Mouse (Mus musculus): ENCODE measurements around the gene Sap30bp.

The Sap30bp gene

GRCm38 (mm10) chr11:115959018-115959417, 25.9 kb downstream of the Sap30bp start:
- peak; percentile 25 to 38 for DNase-seq

DNA sequence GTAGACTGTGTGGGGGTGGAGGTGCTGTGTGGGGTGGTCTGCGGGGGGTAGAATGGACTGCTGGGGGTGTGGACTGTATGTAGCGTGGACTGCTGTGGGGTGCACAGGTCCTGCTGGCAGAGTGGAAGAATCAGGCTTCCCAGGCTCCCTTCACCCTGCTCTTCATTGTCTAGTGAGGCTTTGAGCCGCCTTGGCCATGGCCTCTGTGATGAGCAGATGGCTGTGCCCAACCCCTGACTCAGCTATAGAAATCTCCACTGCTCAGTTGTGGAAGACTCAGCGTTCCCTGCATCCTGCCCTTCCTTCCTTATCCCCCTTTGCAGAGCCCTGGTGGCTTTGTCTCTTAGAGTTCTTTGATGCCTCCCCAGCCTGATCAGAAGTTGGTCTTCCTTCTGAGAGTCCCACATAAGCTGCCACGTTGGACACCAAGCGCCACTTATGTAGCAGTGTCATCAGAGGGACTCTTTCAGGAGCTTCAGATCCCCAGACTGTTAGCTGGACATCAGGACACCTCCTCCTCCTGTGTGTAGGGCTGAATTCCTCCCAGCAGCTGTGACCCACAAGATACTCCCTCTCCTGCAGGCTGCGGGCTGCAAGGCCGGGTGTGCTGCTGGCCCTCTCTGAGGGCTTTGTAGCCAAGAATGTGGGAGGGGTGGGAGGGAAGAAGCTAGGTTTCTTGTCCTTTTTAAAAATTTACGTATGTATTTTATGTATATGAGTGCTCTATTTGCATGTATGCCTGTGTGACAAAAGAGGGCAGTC, 29.8 kb downstream of the Sap30bp start:
- DNase-seq = no peak

DNA sequence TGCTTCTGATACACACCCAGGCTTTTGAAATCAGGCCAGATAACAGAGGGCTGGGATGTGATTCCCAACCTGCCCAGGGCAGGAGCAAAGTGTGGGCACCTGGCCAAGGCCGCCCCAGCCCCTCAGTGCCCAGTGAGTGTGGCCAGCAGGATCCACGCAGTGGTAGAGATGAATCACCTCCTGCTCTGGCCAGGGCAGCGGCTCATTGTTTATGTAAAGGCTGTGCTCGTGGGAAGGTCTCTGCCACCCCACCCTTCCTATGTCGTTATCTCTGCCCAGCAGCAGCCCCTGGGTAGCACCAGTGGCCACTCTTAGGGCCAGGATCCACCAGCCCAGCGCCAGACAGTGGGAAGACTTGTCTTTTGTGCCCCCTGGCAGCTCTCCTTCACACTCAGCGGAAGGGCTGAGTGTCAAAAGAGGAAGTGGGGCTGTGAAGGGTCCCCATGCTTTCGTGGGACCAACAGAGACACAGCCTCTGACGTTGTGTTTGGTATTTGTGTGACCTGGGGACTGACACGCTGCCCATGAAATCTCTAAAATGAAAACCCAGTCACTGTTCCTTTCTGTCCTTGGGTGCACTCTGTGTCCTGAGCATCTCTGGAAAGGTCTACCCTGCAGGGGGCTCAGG, 32.0 kb downstream of the Sap30bp start:
- DNase-seq = peak in 1 of 2 experiments; percentile 21

GRCm38 (mm10) chr11:115968731-115969405, 35.8 kb downstream of the Sap30bp start:
- DNase-seq = no peak

DNA sequence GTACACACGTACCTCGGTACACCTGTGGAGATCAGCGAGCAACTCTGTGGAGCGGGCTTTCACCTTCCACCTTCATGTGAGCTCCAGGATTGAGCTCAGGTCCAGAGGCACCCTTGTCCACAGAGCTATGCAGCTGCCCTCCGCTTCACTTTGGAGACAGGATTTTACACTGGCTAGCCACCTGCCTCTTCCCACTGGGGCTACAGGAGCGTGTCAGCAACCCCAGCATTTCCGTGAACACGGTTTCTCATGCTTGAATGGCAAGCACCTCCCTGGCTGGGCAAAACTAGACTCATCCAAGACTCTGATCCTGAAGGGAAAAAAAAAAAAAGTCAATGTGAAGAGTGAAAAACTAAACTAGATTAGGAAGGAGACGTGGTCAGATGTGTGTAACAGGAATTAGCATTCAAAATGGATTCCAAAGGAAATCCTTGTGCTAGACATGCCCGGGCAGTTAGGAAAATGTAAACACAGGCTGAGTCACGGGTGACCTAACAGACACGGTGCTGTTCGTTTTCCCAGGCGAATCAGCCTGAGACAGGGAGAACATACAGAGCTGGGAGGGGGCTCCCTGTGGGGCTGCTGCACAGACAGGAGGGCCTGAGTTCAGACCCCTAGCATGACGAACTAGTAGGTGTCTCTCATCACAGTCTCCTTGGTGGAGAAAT, 37.1 kb downstream of the Sap30bp start:
- DNase-seq = peak; percentile 22 to 30

DNA sequence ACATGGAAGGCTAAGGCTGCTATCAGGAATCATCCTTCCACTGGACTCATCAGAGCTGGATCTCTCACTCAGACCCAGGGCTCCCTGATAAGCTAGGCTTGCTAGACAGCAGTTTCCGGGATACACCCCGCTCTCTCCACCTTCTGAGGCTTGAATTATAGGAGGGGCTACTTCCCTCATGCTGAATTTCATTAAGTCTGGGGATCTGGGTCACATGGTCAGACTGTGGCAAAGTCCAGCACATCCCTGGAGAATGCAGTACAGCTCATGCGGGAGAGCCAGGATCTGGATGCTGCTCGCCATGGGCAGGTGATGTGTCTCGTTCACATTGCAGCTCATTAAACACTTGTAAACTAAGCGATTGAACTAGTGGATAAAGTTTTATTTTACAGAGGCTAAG, 37.9 kb downstream of the Sap30bp start:
- DNase-seq = peak in 1 of 2 experiments; percentile 37

GRCm38 (mm10) chr11:115974309-115975082, 41.4 kb downstream of the Sap30bp start, which contains the start of gene Itgb4:
Gene Itgb4 (plus strand): TSS chr11:115974709.
- peak; percentile 58 to 65 for DNase-seq

DNA sequence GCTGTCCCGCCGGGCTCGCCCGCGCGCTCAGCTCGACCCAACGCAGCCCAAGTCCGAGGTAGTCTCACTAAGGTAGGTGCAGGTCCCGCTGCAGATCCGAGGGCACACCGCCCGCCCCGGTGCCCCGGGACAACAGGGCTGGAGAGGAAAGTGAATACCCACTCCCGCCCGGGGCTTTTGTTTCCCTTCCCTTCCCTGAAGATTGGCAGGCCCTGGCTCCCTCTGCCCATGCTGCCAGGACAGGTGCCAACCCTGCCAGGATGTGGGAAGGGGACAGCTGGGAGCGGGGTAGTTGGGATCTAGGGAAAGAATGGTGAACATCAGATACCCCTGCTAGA, 42.0 kb downstream of the Sap30bp start:
- DNase-seq = no peak

DNA sequence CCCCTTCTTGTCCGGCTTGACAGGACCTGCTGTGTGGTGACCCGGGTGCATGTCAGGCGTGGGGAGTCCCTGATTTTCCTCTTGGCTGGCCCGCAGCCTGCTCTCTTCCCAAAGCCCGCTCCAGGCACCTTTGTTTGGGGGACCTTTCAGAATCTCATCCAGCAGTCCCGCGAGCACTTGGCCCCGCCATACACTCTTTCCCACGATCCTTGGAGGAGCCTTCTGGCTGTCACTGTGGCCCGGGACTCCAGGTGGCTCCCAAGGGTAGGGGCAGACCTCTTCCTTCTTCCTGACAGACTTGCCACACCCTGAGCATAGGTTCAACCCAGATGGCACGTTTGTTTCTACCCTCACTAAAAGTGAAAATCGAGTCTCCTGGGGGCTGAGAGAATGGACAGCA, 42.5 kb downstream of the Sap30bp start:
- DNase-seq = no peak

- DNase-seq = no peak
These were observed 49.4 kb downstream of the Sap30bp start for GRCm38 (mm10) chr11:115982472-115982871.

GRCm38 (mm10) chr11:115983291-115983690, 50.2 kb downstream of the Sap30bp start:
- DNase-seq = no peak

DNA sequence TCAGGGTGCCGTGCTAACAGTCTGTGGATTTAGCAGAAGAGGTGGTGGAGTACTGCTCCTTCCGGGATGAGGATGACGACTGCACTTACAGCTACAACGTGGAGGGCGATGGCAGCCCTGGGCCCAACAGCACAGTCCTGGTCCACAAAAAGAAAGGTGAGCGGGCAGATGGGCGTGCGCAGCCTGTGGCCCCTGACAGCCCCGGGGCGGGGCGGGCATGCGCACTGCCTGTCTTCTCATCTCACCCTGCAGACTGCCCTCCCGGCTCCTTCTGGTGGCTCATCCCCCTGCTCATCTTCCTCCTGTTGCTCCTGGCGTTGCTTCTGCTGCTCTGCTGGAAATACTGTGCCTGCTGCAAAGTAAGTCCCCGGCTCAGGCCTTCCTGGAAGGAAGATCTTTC, 56.6 kb downstream of the Sap30bp start:
- DNase-seq = no peak

GRCm38 (mm10) chr11:115992098-115992497, 59.0 kb downstream of the Sap30bp start:
- DNase-seq = no peak

DNA sequence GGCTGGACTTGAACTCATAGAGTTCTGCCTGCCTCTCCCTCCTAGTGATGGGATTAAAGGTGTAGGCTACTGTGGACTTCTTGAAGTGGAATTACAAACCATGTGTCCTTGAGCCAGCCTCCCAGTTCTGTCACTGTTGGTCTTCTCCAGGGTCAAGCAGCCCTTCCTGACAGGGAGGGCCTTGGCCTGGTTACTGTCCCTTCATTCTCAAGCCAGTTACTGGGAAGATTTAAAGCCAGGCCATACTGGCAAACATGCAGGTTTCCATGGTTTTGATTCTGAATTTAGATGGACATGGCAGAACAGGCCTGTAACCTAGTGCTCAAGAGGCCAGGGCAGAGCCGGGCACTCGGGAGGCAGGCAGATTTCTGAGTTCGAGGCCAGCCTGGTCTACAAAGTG, 62.2 kb downstream of the Sap30bp start:
- DNase-seq = no peak

DNA sequence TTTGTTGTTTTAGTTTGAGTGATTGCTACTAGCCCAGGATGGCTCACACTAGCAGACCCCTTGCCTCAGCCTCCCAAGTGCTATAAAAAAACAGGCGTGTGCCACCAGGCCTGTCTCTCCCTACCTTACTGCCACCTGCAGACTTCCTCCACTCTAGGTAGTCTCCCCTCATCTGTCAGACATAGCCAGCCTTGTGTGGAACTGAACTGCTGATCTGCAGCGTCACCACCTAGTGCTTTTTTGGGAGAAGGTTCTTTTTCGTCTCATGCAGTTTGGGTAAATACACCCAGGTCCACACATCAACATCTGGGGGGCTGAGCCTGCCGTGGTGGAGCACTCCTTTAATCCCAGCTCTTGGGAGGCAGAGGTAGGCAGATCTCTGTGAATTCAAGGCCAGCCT, 64.0 kb downstream of the Sap30bp start:
- DNase-seq = no peak

GRCm38 (mm10) chr11:115997662-115998061, 64.6 kb downstream of the Sap30bp start:
- DNase-seq = no peak

- DNase-seq = no peak
These were observed 65.9 kb downstream of the Sap30bp start for GRCm38 (mm10) chr11:115999027-115999426.

- peak; percentile 57 to 89 for DNase-seq
These were observed 66.6 kb downstream of the Sap30bp start for GRCm38 (mm10) chr11:115999538-116000143.

- no peak for DNase-seq
These were observed 67.5 kb downstream of the Sap30bp start for GRCm38 (mm10) chr11:116000607-116001006.

- no peak for DNase-seq
These were observed 68.6 kb downstream of the Sap30bp start for GRCm38 (mm10) chr11:116001725-116002124.

DNA sequence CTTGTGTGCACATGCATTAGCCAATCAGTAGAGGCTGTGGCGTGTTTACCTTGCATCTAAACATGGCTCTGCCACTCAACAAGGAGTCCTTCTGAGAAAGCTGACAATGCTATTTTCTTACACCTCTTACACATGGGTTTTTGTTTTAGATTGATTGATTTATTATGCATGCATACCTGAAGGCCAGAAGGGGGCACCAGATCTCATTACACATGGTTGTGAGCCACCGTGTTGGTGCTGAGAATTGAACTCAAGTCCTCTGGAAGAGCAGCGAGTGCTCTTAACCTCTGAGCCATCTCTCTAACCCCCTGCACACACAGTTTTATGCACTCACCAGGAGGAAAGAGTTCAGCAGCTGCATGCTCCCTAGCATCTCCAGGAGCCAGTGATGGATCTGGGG, 69.8 kb downstream of the Sap30bp start:
- no peak for DNase-seq

DNA sequence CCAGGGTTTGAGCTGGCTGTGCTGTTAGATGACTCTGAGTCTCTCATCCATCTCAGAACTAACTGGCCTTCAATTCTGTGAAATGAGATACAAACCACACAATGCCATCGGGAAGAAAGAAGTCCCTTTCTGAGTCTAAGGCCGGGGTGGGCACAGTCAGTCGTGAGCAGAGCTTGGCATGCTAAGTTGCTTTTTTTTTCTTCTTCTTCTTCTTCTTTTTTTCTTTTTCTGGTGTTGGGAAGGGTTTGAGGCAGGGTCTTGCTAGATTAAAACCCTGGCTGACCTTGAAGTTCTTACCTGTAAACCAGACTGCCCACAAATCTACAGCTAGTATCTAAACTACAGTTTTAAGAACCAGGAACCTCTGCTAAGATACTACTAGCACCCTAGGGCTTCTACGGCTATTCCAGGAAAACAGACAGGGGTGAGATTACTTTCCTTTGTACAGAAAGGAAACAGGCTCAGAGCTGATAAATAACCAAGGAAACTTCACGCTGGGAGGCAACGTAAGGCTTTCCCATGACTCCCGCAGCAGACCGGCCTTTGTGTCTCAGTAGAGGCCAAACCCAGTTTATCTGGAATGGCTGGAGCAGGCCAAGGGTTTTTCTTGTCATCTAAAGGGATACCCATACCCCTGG, 71.2 kb downstream of the Sap30bp start:
- DNase-seq = no peak
